Comparison of ENCODE assay signal across 8 mouse cellular contexts in the genomic region with DNA sequence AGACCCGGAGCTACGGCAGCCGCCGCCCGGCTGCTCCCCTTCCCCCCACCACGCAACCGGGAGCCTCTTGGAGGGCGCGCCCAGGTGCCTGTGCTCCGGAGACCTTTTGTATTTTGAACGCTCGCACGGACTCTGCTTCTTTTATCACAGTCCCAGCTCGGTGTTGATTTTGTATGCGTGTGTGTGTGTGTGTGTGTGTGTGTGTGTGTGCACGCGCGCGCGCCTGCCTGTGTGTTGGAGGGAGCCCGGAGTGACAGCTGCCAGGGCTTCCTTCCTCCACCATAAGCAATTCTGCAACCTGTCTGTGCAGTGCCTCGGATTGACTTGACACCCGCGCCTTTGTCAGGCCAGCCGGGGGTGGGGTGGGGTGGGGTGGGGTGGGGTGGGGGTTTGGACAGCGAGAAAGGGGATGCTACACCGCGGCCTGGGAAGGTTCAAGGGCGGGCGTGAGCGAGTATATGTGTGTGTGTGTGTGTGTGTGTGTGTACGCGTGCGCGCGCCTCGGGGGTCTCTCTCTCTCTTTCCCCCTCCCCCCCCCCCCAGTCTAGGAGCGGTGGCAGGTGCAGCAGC. TPM values are rescaled to one million over a fixed set of nuclear protein-coding genes. Genes with fewer than 3 reads are reported as not detected.
DNase-seq lines count a peak whose midpoint lies in the region; ATAC-seq and TF ChIP-seq lines count a peak whose summit lies in the region.

No protein-coding gene starts in this region.

- H3K4me1 ChIP-seq in testis, adult 2 months (ENCODE audit: control insufficient read depth, insufficient read depth, low read length): peaks cover 11% of the 10 kb centered on the region
- H3K4me1 ChIP-seq in kidney, postnatal 0 days (replicated peaks; ENCODE audit: insufficient read depth, low read length): 0 out of 2 replicates have a peak, but pooled peaks cover 5% of the 10 kb centered on the region
- H3K4me1 ChIP-seq in neural tube, embryonic 15.5 days: peaks cover 28% of the 10 kb centered on the region

- no peak for TF ChIP-seq CTCF in testis, adult 2 months (IDR thresholded peaks at IDR 0.05; ENCODE audit: control insufficient read depth, insufficient read depth, insufficient replicate concordance, low read depth, low read length)
- TF ChIP-seq CTCF in kidney, postnatal 0 days (IDR thresholded peaks at IDR 0.05; ENCODE audit: low read depth): no peak

- no peaks in the 10 kb centered on the region for H3K9me3 ChIP-seq in kidney, postnatal 0 days (replicated peaks; ENCODE audit: low read length)
- no peaks in the 10 kb centered on the region for H3K9me3 ChIP-seq in neural tube, embryonic 15.5 days (replicated peaks)

- peak overlapping the region; percentile 62 for H3K4me2 ChIP-seq in kidney, postnatal 0 days (ENCODE audit: low read length)
- H3K4me2 ChIP-seq in neural tube, embryonic 15.5 days: peak overlapping the region; percentile 74

- DNase-seq in testis, postnatal 14 days (ENCODE audit: low spot score): no peak
- DNase-seq in cerebellum, adult 8-10 months: peak; percentile 53
- DNase-seq in gastrocnemius, postnatal 10 days: peak; percentile 26
- DNase-seq in kidney, postnatal 0 days (ENCODE audit: low spot score): peak; percentile 19
- peak; percentile 21 to 31 for DNase-seq in lung, adult 18-20 months
- DNase-seq in spleen, adult 18-20 months: no peak

- H3K27me3 ChIP-seq in testis, adult 2 months (ENCODE audit: control insufficient read depth, insufficient read depth, low read length): no peaks in the 10 kb centered on the region
- no peaks in the 10 kb centered on the region for H3K27me3 ChIP-seq in kidney, postnatal 0 days (ENCODE audit: insufficient read depth, low read length)
- no peaks in the 10 kb centered on the region for H3K27me3 ChIP-seq in neural tube, embryonic 15.5 days (replicated peaks)

- H3K36me3 ChIP-seq in testis, adult 2 months (ENCODE audit: control insufficient read depth, insufficient read depth, low read length): no peaks in the 10 kb centered on the region
- H3K36me3 ChIP-seq in kidney, postnatal 0 days (ENCODE audit: insufficient read depth, low read length): no peaks in the 10 kb centered on the region
- H3K36me3 ChIP-seq in neural tube, embryonic 15.5 days: no peaks in the 10 kb centered on the region

- peak overlapping the region; percentile 81 for H3K27ac ChIP-seq in testis, adult 2 months (ENCODE audit: control insufficient read depth, insufficient read depth, low read depth, low read length)
- H3K27ac ChIP-seq in kidney, postnatal 0 days: peak overlapping the region; percentile 83
- peak overlapping the region; percentile 96 for H3K27ac ChIP-seq in neural tube, embryonic 15.5 days (replicated peaks)

- H3K9ac ChIP-seq in kidney, postnatal 0 days (ENCODE audit: low read depth, low read length): peak overlapping the region; percentile 87
- H3K9ac ChIP-seq in neural tube, embryonic 15.5 days (replicated peaks): peak overlapping the region; percentile 96

- H3K4me3 ChIP-seq in testis, adult 2 months (ENCODE audit: control insufficient read depth, low read depth, low read length): peak overlapping the region; percentile 96
- peak overlapping the region; percentile 88 for H3K4me3 ChIP-seq in kidney, postnatal 0 days (replicated peaks; ENCODE audit: low read depth, low read length)
- H3K4me3 ChIP-seq in neural tube, embryonic 15.5 days (replicated peaks): peak overlapping the region; percentile 73

- no peak for TF ChIP-seq POLR2A in testis, adult 2 months (IDR thresholded peaks at IDR 0.05; ENCODE audit: control insufficient read depth, low read depth, low read length)

- WGBS in kidney, postnatal 0 days: under 1% methylated on average over 34 of the region's 38 CpGs
- WGBS in neural tube, embryonic 15.5 days: 0% methylated on average over 28 of the region's 38 CpGs

- peak; percentile 26; the same call in 1 of the 2 replicates for ATAC-seq in kidney, postnatal 0 days (replicated peaks; ENCODE audit: low FRiP score, low read depth)
- ATAC-seq in neural tube, embryonic 15.5 days (ENCODE audit: low FRiP score): peak; percentile 60

RNA-seq across cellular contexts. Expression of a gene that starts 0.8 kb away (rescaled TPM):
- polyA plus RNA-seq in testis, adult 2 months (2012; rRNA removed): 41.3 and 41.8 TPM in 2 replicates
- total RNA-seq in gastrocnemius, postnatal 10 days (2021): 10 to 100 TPM; 12.7 to 16.6 TPM
- 2.0 and 2.9 TPM in 2 replicates for polyA plus RNA-seq in kidney, postnatal 0 days (2015; fragmentation: Nextera tagmentation; extraction: Ambion mirVana)
- polyA plus RNA-seq in neural tube, embryonic 15.5 days (2015; fragmentation: Nextera tagmentation; extraction: Ambion mirVana): 16.4 and 18.0 TPM in 2 replicates

RNA-seq across cellular contexts. Expression of a gene that starts 16.5 kb away (rescaled TPM):
- 84.3 and 103 TPM in 2 replicates for polyA plus RNA-seq in testis, adult 2 months (2012; rRNA removed)
- 100 to 1,000 TPM; 744 to 776 TPM for total RNA-seq in gastrocnemius, postnatal 10 days (2021)
- polyA plus RNA-seq in kidney, postnatal 0 days (2015; fragmentation: Nextera tagmentation; extraction: Ambion mirVana): 655 and 681 TPM in 2 replicates
- 343 and 391 TPM in 2 replicates for polyA plus RNA-seq in neural tube, embryonic 15.5 days (2015; fragmentation: Nextera tagmentation; extraction: Ambion mirVana)

RNA-seq across cellular contexts. Expression of a gene that starts 29.6 kb away (rescaled TPM):
- 6.2 and 6.9 TPM in 2 replicates for polyA plus RNA-seq in testis, adult 2 months (2012; rRNA removed)
- total RNA-seq in gastrocnemius, postnatal 10 days (2021): 10 to 100 TPM; 68.7 to 72.8 TPM
- 20.0 and 20.8 TPM in 2 replicates for polyA plus RNA-seq in kidney, postnatal 0 days (2015; fragmentation: Nextera tagmentation; extraction: Ambion mirVana)
- polyA plus RNA-seq in neural tube, embryonic 15.5 days (2015; fragmentation: Nextera tagmentation; extraction: Ambion mirVana): 18.2 and 20.0 TPM in 2 replicates

Comparison
In these comparisons a context has a peak if more than half of its experiments do, and no peak if none do; other contexts are left out.
1. DNase-seq: peak in cerebellum, adult 8-10 months (single experiment), gastrocnemius, postnatal 10 days (single experiment), kidney, postnatal 0 days (single experiment) and lung, adult 18-20 months (2 of 2); none in testis, postnatal 14 days (single experiment) and spleen, adult 18-20 months (0 of 2).
2. Peak in every context shown above with its lines, with median percentiles within 50 percentile points of each other: H3K27ac ChIP-seq and H3K4me3 ChIP-seq.